Mouse (Mus musculus): ENCODE measurements around the gene Gapt. TPM values are rescaled to one million over a fixed set of nuclear protein-coding genes. Genes with fewer than 3 reads are reported as not detected.

Gapt gene
- polyA plus RNA-seq, 1 experiment from 2014 or later = not detected

Other genes with a start within 250 kb of the Gapt start
- gene Rab3c, start 76.2 kb downstream of the Gapt start, polyA plus RNA-seq (2015; fragmentation: Nextera tagmentation; extraction: Ambion mirVana) = 127 and 165 TPM in 2 replicates
- gene Plk2, start 37.8 kb upstream of the Gapt start, polyA plus RNA-seq (2015; fragmentation: Nextera tagmentation; extraction: Ambion mirVana) = 229 and 237 TPM in 2 replicates

Data from forebrain, embryonic 16.5 days (tissue).